Mouse (Mus musculus) lung, adult 2 months (tissue): Measurements from ENCODE around the gene Hoxa4. TPM values are rescaled to one million over a fixed set of nuclear protein-coding genes. Genes with fewer than 3 reads are reported as not detected.

ENCODE experiments used
- DNase-seq: peaks from one replicate; pipeline ENCODE4 v3.0.0; 2022
- H3K4me1 ChIP-seq: fragments of 200-500 bp; 2 replicates; pipeline ENCODE4 v1.6.1; 2011; ENCODE audit warnings: low read length; ENCODE audit not compliant: control insufficient read depth, insufficient read depth
- H3K4me3 ChIP-seq: fragments of 200-500 bp; replicated peaks from 2 replicates; pipeline ENCODE3; 2011; ENCODE audit warnings: low read depth, mild to moderate bottlenecking, control low read depth, low read length; ENCODE audit errors: extremely low read depth
- CTCF ChIP-seq: fragments of 200-500 bp; IDR thresholded peaks from 2 replicates; pipeline ENCODE4 v1.5.1; 2011; ENCODE audit warnings: mild to moderate bottlenecking, low read length, control low read depth; ENCODE audit not compliant: insufficient read depth
- POLR2A ChIP-seq: fragments of 200-500 bp; IDR thresholded peaks from 2 replicates; pipeline ENCODE4 v1.6.1; 2011; ENCODE audit warnings: low read depth, mild to moderate bottlenecking, control low read depth, low read length, borderline replicate concordance; ENCODE audit errors: extremely low read depth
- WGBS: fragments of 180-500 bp; shearing (Covaris S2); methylation state at CpG from one replicate; pipeline ENCODE4 v1.1.7; 2018; 5-methylcytosine and 5-hydroxymethylcytosine counted together
- polyA plus RNA-seq: library from polyadenylated mRNA; depleted of rRNA; stranded (reverse); fragments of >200 nt; gene quantifications from 2 replicates; pipeline ENCODE4 v1.2.3, GENCODE M21; 2012

Hoxa4 gene
- polyA plus RNA-seq, 1 experiment = 8.4 TPM

DNA sequence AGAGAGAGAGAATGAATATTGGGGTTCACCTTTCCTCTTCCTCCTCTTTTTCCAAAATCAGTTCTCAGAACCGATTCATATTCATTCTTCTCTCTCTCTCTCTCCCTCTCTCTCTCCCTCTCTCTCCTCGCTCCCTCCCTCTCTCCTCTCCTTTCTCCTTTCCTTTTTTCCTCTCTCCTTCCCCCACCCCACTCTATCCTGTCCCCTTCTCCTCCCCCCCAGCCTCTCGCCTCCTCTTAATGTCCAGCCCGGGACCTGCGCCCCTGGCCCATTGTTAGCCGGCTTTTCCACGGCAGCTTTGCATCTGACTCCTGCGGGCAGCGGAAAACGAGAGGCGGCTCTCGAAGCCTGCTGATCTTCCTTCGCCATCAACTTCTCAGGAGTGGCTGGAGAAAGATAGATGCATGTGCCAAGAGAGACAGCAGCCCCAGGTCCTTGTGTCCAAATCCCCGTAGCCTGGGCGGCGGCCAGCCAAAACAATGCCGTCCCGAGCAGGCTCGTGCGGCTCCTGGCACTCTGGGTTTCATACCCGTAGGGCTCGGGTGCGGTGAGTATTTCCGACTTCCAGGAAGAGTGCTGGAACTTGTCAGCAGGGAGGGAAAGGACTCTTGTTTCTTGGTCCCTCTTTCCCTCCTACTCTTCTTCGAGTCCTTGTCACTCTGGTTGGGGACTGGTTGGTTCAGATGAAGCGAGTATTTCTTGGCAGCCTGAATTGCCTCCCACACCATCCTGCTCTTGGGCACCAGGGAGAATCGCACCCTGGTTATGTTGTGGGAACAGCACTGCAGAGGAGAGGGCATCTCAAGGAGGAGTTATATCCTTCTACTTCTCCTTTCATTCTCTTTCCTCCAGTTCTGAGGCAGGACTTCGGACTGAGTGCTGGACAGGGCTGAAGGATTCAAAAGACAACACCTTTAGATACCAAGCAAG, 25.8 kb downstream of the Hoxa4 start:
- no peak for TF ChIP-seq CTCF
- no peak for TF ChIP-seq POLR2A
- peaks cover 7% of the 10 kb centered on the region for H3K4me1 ChIP-seq
- peak; percentile 48 for DNase-seq
- WGBS = 13% methylated on average over 28 of the region's 28 CpGs
- H3K4me3 ChIP-seq = peak overlapping the region; percentile 59

GRCm38 (mm10) chr6:52164626-52165440, 26.7 kb downstream of the Hoxa4 start, which contains the start of gene Hoxa2:
TSS of gene Hoxa2 (minus strand) at chr6:52164831.
- 6% methylated on average over 25 of the region's 25 CpGs for WGBS
- peak within 1 kb of the TSS; percentile 68 for H3K4me3 ChIP-seq
- peaks cover 5% of the 10 kb centered on the region for H3K4me1 ChIP-seq
- TF ChIP-seq POLR2A = peak; percentile 37; the same call in 1 of the 2 replicates
- TF ChIP-seq CTCF = no peak
- DNase-seq = peak; percentile 40

- Histone ChIP-seq H3K4me1 (peaks cover 6% of the 10 kb centered on the region), H3K4me3 (peak overlapping the region; percentile 68)
- peak; percentile 54 for DNase-seq
- TF ChIP-seq CTCF (no peak), POLR2A (no peak)
- WGBS = 3% methylated on average over 39 of the region's 39 CpGs
Observed at GRCm38 (mm10) chr6:52164051-52164625, 27.4 kb downstream of the Hoxa4 start.

- WGBS = 11% methylated on average over 17 of the region's 17 CpGs
- peak; percentile 49 for DNase-seq
- no peak for TF ChIP-seq POLR2A
- no peak for TF ChIP-seq CTCF
- peak overlapping the region; percentile 68 for H3K4me3 ChIP-seq
- H3K4me1 ChIP-seq = peaks cover 6% of the 10 kb centered on the region
Observed at GRCm38 (mm10) chr6:52163366-52164031, 28.1 kb downstream of the Hoxa4 start.

DNA sequence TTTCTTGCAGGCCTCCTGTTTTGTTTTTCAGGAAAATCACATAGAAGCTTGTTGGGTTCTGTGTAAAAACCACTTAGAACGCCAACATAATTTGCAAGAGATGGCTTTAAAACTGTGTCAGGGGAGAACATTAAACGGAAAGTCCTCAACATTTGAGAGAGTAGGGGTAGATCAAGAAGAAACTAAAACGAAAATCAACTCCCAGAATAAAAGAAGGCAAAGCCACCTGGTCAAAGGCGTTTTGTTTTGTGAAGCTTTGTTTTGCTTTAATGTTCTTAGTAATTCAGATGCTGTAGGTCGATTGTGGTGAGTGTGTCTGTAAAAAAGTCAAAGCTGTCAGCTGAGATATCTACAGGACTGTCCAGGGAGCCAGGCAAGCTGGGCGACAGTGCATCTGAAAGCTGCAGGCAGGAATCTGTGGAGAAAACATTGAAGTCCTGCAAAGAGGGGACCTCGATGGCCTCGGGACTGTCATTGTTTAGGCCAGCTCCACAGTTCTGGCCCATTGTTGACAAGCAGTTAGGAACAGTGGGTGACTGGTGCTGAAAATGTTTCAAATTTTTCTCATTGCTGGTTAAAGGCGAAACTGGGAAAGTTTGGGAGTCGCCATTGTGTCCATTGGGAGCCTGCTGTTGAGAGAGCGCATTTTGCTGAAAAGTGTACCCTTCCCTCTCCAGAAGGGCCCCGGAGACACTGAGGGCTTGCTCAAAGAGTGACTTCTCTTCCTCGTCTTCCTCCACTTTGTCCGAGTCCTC, 28.8 kb downstream of the Hoxa4 start:
- Histone ChIP-seq H3K4me1 (peaks cover 6% of the 10 kb centered on the region), H3K4me3 (peak overlapping the region; percentile 47)
- whole genome bisulfite sequencing = 23% methylated on average over 14 of the region's 14 CpGs
- no peak for DNase-seq
- TF ChIP-seq CTCF = no peak
- no peak for TF ChIP-seq POLR2A

GRCm38 (mm10) chr6:52162093-52162380, 29.5 kb downstream of the Hoxa4 start:
- Histone ChIP-seq H3K4me1 (peaks cover 6% of the 10 kb centered on the region), H3K4me3 (no peak overlapping the region)
- TF ChIP-seq POLR2A = no peak
- no peak for TF ChIP-seq CTCF
- 15% methylated on average over 1 of the region's 1 CpGs for WGBS
- peak; percentile 9 for DNase-seq

- WGBS = 19% methylated on average over 8 of the region's 8 CpGs
- H3K4me1 ChIP-seq = peaks cover 6% of the 10 kb centered on the region
- no peak for TF ChIP-seq CTCF
- TF ChIP-seq POLR2A = no peak
- DNase-seq = no peak
- H3K4me3 ChIP-seq = peak overlapping the region; percentile 21
Observed at GRCm38 (mm10) chr6:52161336-52162092, 30.0 kb downstream of the Hoxa4 start.
